8 mouse cellular contexts compared by ENCODE assay signal in genomic region chr17:25829558-25830017, GRCm38 (mm10). TPM values are rescaled to one million over a fixed set of nuclear protein-coding genes. Genes with fewer than 3 reads are reported as not detected.
A peak's percentile ranks its signal among the peaks of the same experiment; 100 is the strongest.
DNase-seq lines count a peak whose midpoint lies in the region; ATAC-seq and TF ChIP-seq lines count a peak whose summit lies in the region.

No protein-coding gene starts in this region.

- H3K4me2 ChIP-seq in liver, embryonic 13.5 days = peak overlapping the region; percentile 99

- peak; percentile 6 for DNase-seq in embryo, embryonic 11 days
- DNase-seq in embryo, embryonic 10 days (ENCODE audit: low spot score) = no peak
- DNase-seq in thymus, adult 2 months = no peak
- DNase-seq in thymus, postnatal 4 days = no peak
- DNase-seq in liver, embryonic 13.5 days = no peak
- DNase-seq in frontal cortex, postnatal 10 days (ENCODE audit: low spot score in 2 of 2) = no peak
- DNase-seq in spleen, adult 18-20 months = no peak
- DNase-seq in right cerebral cortex, postnatal 4 days = no peak

- no peaks in the 10 kb centered on the region for H3K9me3 ChIP-seq in liver, embryonic 13.5 days (replicated peaks)

- 55% methylated on average over 8 of the region's 8 CpGs for WGBS in thymus, adult 2 months
- 44% methylated on average over 8 of the region's 8 CpGs for WGBS in liver, embryonic 13.5 days (ENCODE audit: insufficient replicate concordance)

- H3K4me1 ChIP-seq in thymus, adult 2 months (replicated peaks; ENCODE audit: control insufficient read depth, insufficient read depth, low read length) = peaks cover 42% of the 10 kb centered on the region
- H3K4me1 ChIP-seq in liver, embryonic 13.5 days (replicated peaks) = peaks cover 73% of the 10 kb centered on the region

- H3K27me3 ChIP-seq in thymus, adult 2 months (ENCODE audit: control insufficient read depth, insufficient read depth, low read length) = no peaks in the 10 kb centered on the region
- no peaks in the 10 kb centered on the region for H3K27me3 ChIP-seq in liver, embryonic 13.5 days

- ATAC-seq in liver, embryonic 13.5 days (ENCODE audit: low read depth) = no peak

- H3K4me3 ChIP-seq in thymus, adult 2 months (ENCODE audit: control insufficient read depth, insufficient read depth, low read length) = peak overlapping the region; percentile 79
- H3K4me3 ChIP-seq in liver, embryonic 13.5 days (replicated peaks) = peak overlapping the region; percentile 85

- H3K36me3 ChIP-seq in thymus, adult 2 months (ENCODE audit: control insufficient read depth, insufficient read depth, low read length) = peaks cover 4% of the 10 kb centered on the region; the same call in 1 of the 2 replicates
- H3K36me3 ChIP-seq in liver, embryonic 13.5 days = peaks cover 58% of the 10 kb centered on the region

- no peak for TF ChIP-seq POLR2A in thymus, adult 2 months (IDR thresholded peaks at IDR 0.05; ENCODE audit: control insufficient read depth, extremely low read depth, insufficient read depth, low read length, poor library complexity)

- TF ChIP-seq CTCF in thymus, adult 2 months (IDR thresholded peaks at IDR 0.05; ENCODE audit: borderline replicate concordance, control insufficient read depth, extremely low read depth, insufficient read depth, low read length, poor library complexity) = no peak

- H3K27ac ChIP-seq in thymus, adult 2 months (ENCODE audit: control insufficient read depth, insufficient read depth, low read length) = no peak overlapping the region
- H3K27ac ChIP-seq in liver, embryonic 13.5 days = peak overlapping the region; percentile 78

- H3K9ac ChIP-seq in liver, embryonic 13.5 days = peak overlapping the region; percentile 81

RNA-seq across cellular contexts. Expression of gene Jmjd8, which starts 0.9 kb away (rescaled TPM):
- polyA plus RNA-seq in thymus, adult 2 months (2012; rRNA removed) = 78.1 and 83.2 TPM in 2 replicates
- 21.7 and 26.9 TPM in 2 replicates for polyA plus RNA-seq in liver, embryonic 13.5 days (2015; fragmentation: Nextera tagmentation; extraction: Ambion mirVana)

RNA-seq across cellular contexts. Expression of gene Stub1, which starts 3.6 kb away (rescaled TPM):
- polyA plus RNA-seq in thymus, adult 2 months (2012; rRNA removed) = 162 and 190 TPM in 2 replicates
- polyA plus RNA-seq in liver, embryonic 13.5 days (2015; fragmentation: Nextera tagmentation; extraction: Ambion mirVana) = 130 TPM in 2 replicates

RNA-seq across cellular contexts. Expression of gene Wdr24, which starts 6.2 kb away (rescaled TPM):
- 86.3 and 89.1 TPM in 2 replicates for polyA plus RNA-seq in thymus, adult 2 months (2012; rRNA removed)
- 11.9 and 14.2 TPM in 2 replicates for polyA plus RNA-seq in liver, embryonic 13.5 days (2015; fragmentation: Nextera tagmentation; extraction: Ambion mirVana)

RNA-seq across cellular contexts. Expression of gene Rhbdl1, which starts 7.5 kb away (rescaled TPM):
- polyA plus RNA-seq in thymus, adult 2 months (2012; rRNA removed) = 20.6 and 29.2 TPM in 2 replicates
- polyA plus RNA-seq in liver, embryonic 13.5 days (2015; fragmentation: Nextera tagmentation; extraction: Ambion mirVana) = 0.20 and 0.30 TPM in 2 replicates

RNA-seq across cellular contexts. Expression of gene Gm20683, which starts 12.0 kb away (rescaled TPM):
- 125 and 126 TPM in 2 replicates for polyA plus RNA-seq in thymus, adult 2 months (2012; rRNA removed)
- polyA plus RNA-seq in liver, embryonic 13.5 days (2015; fragmentation: Nextera tagmentation; extraction: Ambion mirVana) = 0.28 and 0.57 TPM in 2 replicates
